Mouse (Mus musculus) c-Kit-positive CD71-negative TER-119-negative erythroid progenitor cells, embryonic 14.5 days (primary cell): ENCODE measurements around the gene Camta1.

Source experiments
- DNase-seq: peaks from one replicate; pipeline ENCODE4 v3.0.0-alpha.2; 2013; ENCODE audit warnings: low read depth

Camta1 gene

GRCm38 (mm10) chr4:151263786-151264414, 597.8 kb downstream of the Camta1 start:
- no peak for DNase-seq

- no peak for DNase-seq
Measured at GRCm38 (mm10) chr4:151263052-151263451, 598.6 kb downstream of the Camta1 start.

GRCm38 (mm10) chr4:151256622-151257021, 605.1 kb downstream of the Camta1 start:
- DNase-seq, result no peak

- no peak for DNase-seq
Measured at GRCm38 (mm10) chr4:151250824-151251223, 610.9 kb downstream of the Camta1 start.

GRCm38 (mm10) chr4:151245068-151245797, 616.4 kb downstream of the Camta1 start:
- DNase-seq, result no peak

GRCm38 (mm10) chr4:151243445-151243844, 618.2 kb downstream of the Camta1 start:
- DNase-seq, result no peak

GRCm38 (mm10) chr4:151242751-151243150, 618.9 kb downstream of the Camta1 start:
- no peak for DNase-seq

GRCm38 (mm10) chr4:151240465-151240864, 621.2 kb downstream of the Camta1 start:
- DNase-seq, result no peak

- no peak for DNase-seq
Measured at GRCm38 (mm10) chr4:151238970-151239684, 622.5 kb downstream of the Camta1 start.

- no peak for DNase-seq
Measured at GRCm38 (mm10) chr4:151237501-151237900, 624.2 kb downstream of the Camta1 start.

- no peak for DNase-seq
Measured at GRCm38 (mm10) chr4:151234981-151235380, 626.7 kb downstream of the Camta1 start.

- DNase-seq, result no peak
Measured at GRCm38 (mm10) chr4:151232028-151232427, 629.6 kb downstream of the Camta1 start.

- no peak for DNase-seq
Measured at GRCm38 (mm10) chr4:151229073-151229472, 632.6 kb downstream of the Camta1 start.

GRCm38 (mm10) chr4:151226496-151226895, 635.2 kb downstream of the Camta1 start:
- no peak for DNase-seq

- no peak for DNase-seq
Measured at GRCm38 (mm10) chr4:151224017-151224416, 637.7 kb downstream of the Camta1 start.

- DNase-seq, result no peak
Measured at GRCm38 (mm10) chr4:151223263-151223996, 638.2 kb downstream of the Camta1 start.

GRCm38 (mm10) chr4:151222635-151223034, 639.0 kb downstream of the Camta1 start:
- DNase-seq, result no peak

- no peak for DNase-seq
Measured at GRCm38 (mm10) chr4:151216553-151217292, 645.0 kb downstream of the Camta1 start.

- no peak for DNase-seq
Measured at GRCm38 (mm10) chr4:151215866-151216265, 645.8 kb downstream of the Camta1 start.

GRCm38 (mm10) chr4:151215179-151215578, 646.5 kb downstream of the Camta1 start:
- DNase-seq, result no peak

- no peak for DNase-seq
Measured at GRCm38 (mm10) chr4:151213475-151213874, 648.2 kb downstream of the Camta1 start.

GRCm38 (mm10) chr4:151211992-151212391, 649.7 kb downstream of the Camta1 start:
- no peak for DNase-seq
